Mouse (Mus musculus) lung, postnatal 14 days (tissue): ENCODE measurements around the gene Ahrr.
A peak's percentile ranks its signal among the peaks of the same experiment; 100 is the strongest.

Experiments used
- DNase-seq: peaks from one replicate; pipeline ENCODE4 v3.0.0; 2021

Ahrr gene

DNA sequence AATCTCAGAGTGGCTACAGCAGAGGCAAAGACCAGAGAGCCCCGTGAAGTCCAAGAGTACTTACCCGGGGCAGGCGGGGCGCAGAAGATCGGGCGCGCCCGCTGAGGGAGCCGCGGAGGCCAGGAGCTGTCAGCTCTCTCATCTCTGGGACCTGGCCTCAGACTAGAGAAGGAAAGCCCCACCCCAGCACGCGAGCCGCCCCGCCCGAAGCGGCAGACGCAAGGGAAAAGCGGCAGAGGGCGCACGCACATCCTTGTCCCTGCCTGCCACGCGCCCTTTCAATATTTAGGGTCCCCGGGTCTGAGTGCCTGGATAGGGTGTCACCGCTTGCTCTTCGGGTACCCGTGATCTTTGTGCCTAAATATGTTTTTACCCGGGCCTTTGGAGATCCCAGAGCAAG is at the start of gene Ahrr:
TSS of gene Ahrr (minus strand) at position 165 of the 400 bp plus-strand sequence.
- DNase-seq: peak; percentile 54

DNA sequence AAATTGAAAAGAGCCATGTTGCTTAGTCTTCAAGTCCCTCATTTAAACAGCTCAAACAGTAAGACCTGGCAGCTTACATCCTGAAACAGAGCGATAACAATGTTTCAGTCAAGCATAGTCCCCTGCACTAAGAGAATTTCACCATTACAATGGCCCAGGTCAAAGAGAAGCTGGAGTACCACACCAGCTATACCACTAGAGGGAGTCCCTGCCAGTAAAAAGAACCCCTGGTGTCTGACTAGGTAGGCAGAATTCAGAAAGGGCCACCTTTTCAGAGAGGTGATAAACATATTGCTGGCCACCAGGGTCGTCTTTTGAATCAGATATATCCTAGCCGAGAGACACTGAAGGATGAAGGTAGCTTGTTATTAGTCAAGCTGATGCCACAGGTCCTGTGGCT is 48.9 kb upstream of the Ahrr start:
- DNase-seq: peak; percentile 59

DNA sequence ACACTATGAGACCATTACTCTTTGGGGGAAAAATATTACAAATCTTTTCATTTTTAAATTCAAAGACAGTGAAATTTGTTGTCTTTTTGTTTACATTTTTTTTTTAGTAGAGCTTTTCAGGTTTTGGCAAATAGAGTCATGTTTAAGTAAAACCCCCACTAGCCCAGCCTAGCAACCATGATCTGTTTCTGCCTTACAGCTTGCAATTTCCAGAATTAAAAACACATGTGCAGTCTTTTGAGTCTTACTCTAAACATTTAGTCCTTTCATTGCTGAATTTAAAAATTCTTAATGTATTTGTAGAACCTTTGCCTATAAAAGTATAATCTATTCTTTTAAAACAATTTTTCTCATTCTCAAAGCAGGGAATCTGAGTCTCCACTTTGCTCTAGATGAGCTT is 37.2 kb upstream of the Ahrr start:
- DNase-seq: no peak

DNA sequence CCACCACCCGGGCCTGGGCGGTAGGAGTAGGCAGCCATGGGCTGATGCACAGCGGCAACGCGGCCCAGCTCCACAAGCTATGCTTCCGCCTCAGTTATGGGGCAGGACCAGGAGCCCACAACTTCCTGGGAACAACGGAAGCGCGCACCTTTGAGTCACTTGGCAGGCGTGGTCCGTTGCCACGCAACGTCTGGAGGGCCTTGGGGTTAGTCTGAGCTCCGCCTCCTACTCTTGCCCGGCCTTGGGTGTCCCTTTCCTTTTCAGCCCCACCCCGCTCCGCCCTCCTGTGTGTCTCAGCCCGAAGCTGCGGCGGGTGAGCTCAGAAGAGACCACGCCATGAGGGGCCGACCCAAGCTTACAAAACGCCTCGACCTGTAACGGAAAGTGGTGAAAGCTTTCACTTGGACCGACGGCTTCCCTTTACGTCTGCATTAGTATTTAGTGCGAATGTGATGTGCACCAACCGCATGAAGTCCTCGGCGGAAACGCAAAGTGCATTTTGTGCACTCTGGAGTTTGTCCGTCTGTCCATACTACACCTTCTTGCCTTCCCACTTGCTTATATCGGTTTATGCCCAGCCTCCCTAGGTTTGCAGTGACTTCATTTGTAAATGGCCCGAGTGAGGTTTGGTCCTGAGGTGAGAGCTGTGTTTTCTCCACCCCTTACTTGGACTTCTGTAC is 25.2 kb upstream of the Ahrr start, which contains the start of gene Pdcd6:
TSS of gene Pdcd6 (minus strand) at position 411 of the 680 bp plus-strand sequence.
- DNase-seq: peak; percentile 93

DNA sequence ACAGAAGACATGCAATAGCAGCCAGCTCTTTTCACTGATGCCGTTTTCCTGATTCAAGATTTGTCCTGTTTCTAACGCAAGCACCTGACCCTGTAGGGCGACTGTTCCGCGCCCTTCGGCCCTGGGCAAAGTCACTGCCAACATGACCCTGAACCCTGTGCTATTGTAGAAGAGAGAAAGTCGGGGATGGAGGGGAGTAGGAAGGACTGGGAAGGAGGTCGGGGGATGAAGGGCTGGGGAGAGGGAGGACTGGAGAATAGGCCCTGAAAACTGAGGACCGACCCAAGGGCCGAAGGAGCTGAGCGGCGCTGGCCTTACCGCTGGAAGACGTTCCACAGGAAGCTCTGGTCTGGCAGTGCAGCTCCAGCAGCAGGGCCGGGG is 24.6 kb upstream of the Ahrr start:
- no peak for DNase-seq

DNA sequence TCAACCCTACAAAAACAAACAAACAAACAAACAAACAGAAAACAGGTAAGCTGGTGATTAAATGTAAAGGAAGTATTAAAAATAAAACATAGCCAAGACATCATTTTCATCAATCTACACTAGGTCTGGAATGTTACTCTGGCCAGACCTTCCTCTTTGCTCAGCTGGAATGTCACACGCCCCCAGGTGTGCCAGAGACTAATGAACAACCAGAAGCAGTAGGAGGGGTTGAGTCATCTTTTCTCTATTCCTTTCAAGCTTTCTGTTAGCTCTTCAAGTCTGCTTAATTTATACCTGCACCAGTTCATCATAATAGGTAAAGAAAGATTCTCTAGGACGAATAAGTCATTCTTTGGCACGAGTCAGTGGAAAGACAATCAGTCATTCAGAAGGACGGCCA is 24.3 kb upstream of the Ahrr start:
- no peak for DNase-seq

DNA sequence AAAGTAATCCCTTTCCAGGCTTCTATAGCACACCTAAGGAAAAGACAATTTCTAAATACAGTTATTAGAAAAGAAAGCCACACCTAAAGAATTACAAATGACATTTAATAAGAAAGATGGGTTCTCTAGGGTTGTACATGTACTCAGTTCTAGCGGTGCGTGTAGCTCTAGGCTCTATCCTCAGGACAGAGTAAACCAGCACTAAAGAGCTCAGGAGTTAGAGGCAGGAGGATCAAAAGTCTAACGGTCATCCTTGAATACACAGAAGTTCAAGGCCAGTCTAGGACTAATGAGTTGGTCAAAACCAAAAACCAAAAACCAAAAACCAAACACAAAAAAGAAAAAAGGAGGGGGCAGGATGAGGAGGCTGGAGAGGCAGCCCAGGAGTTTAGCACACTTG is 22.5 kb upstream of the Ahrr start:
- DNase-seq: no peak

DNA sequence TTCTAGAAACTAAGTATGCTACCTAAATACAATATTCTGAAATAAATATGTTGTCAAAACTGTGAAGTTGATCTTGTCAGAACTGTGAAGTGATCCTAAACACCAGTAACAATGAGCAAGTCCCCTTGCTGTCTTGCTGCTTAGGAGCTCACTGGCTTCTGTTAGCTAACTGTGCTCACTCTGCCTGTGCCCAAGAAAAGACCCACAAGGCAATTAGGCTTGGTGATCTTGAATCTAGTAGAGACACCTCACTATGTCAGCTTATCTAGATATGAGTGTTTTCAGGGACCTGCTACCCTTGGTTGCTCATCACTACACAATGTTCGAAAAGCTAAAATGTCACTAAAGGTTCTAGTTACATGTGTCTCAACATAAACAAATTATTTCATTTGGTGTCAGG is 13.6 kb upstream of the Ahrr start:
- no peak for DNase-seq

DNA sequence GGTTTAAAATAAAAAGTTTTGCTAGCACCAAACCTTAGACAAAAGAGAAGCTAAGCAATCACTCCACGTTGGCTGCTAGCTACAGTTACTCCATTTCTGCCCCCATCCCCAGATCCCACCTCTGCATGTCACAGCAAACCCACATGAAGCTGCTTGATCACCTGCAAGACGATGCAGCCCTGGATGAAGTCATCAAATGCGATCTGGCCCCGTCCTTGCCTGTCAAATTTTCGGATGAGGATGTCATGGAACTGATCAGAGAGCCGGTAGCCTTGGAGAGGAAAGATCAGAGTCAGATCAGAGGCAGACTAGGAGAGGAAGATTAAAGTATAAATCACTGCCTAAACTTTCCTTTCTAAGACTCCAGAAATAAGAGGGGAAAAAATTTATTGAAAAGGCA is 13.2 kb upstream of the Ahrr start:
- DNase-seq: no peak

DNA sequence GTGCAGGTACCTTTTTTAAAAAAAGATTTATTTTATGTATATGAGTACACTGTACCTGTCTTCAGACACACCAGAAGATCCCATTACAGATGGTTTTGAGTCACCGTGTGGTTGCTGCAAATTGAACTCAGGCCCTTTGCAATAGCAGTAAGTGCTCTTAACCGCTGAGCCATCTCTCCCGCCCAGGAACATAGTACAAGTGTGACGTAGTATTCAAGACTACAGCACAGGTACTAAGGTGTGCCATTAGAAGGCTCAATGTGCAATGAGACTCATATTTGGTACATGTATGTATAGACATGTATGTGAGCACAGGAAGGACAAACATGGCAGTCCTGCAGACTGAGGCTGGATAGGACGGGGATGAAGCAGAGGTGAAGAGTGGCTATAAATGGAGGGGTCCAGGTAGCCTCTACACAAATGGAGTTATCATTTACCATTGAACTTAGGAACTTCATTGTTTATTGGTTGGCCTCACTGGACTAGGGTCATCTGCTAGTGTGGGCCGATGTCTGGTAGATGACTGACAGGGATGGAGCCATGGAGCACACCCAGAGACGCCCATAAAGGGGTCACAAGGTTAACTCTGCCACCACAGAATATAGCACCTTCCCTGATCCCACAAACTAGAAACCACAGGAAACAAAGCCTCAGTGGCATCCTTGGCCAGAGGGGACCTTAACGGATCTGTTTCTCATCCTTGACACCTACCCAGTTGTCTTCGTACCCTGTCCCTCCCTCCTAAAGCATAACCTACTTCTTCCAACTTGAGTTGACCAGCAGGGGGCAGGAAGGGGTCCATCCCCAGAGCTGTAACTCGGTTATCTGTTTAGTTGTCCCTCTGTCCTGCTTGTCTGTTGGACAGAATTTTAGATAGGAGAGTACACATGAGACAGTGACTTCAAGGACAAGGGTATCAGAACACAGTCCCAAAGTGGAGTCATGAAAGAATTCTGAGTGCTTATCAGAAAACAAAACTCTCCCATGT is 10.2 kb upstream of the Ahrr start:
- DNase-seq: no peak

DNA sequence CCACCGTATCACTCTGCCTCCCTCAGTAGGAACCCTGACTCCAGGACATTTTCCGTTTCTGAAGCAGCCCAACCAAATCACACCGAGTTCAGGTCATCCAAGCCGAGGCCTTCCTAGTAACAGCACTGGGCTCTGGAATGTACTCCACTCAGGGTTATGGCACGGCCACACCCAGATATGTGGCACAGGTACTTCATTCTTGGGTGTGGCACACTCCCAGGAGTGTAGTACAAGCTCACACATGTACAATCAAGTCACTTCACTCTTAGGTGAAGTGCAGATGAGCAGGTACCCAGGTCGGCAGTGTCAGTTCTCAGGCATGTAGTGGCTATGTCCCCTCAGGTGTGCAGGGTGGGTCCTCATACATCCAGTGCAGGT is 9.5 kb upstream of the Ahrr start:
- DNase-seq: peak; percentile 8

DNA sequence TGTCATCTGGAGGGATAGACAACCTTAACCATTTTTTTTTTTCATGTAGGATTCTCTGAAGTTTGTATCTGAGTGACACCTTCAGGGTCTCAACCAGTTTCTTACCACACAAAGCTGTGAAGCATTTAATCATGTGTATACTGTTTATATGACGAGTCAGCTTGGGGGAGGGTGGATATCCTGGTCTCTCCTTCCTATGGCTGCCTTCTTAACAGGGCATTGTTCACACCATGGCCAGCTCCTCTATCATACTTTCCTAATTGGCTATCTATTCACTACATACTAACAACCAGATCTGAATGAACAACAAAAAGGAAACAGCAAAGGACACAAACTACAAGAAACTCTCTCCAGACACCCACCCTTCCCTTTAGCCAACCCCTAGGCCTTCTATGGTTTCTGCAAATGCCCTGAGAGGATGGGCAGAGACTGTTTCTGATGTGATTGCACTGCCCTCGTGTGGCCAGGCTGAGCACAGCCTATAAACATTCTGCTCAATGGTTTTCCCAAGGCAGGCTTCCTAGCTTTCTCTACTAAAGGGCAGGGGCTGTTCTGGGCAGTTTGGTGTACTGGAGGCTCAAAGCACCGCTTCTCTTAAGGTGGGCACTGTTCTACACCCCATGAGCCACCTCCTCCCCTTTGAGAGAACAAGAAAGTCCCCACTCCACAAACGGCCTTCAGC is 8.9 kb upstream of the Ahrr start:
- DNase-seq: peak; percentile 69

DNA sequence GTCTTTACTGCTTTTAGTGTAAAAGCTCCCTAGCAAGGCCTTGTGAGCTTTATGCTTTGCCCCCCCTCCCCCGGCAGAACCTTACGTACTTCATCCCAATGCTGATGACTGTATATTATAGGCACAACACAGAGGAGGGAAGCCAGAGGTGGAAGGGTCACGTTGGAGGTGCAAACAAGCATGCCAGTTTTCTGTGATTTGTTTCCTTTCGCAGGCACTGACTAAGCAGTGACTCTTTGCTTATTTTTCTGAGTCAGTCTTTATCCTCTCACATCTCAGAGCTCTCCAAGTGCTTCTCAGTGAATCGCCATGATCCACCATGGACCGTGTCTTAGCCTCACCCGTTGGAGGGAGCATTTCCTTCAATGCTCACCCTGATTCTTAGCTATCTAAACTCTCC is 4.2 kb upstream of the Ahrr start:
- DNase-seq: no peak

DNA sequence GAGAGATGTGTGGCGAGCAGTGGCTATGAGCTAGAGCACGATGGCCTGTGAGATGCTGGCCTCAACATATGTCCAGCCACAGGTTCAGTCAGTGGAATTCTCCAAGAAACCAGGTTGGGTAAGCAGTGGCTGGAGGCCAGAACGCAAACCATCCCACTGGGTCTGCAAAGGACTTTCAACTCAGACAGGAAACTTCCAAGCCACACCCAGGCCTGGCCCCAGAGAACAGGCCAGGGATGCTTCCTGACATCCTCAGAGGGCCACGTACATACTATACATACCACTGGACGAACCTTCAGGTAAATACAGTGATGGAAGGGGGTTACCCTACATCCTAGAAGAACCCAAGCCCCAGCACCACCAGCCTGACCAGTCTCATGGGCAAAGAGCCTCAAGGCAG is 2.5 kb downstream of the Ahrr start:
- no peak for DNase-seq

DNA sequence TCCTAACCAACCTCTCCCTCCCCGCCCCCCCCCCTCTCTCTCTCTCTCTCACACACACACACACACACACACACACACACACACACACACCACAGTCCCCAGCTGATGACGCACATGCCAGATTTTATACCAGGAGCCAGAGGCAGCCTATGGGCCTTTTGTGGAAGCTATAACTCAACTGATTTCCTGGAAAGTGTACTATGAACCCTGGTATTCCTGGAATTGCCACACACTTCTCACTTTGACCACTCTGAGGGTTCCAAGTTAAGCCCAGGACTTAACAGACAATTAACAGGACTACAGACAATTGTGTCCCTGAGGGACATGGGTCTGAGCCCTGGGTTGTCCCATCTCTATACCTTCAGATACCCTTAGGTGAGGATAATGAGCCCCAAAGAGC is 9.8 kb downstream of the Ahrr start:
- DNase-seq: no peak

DNA sequence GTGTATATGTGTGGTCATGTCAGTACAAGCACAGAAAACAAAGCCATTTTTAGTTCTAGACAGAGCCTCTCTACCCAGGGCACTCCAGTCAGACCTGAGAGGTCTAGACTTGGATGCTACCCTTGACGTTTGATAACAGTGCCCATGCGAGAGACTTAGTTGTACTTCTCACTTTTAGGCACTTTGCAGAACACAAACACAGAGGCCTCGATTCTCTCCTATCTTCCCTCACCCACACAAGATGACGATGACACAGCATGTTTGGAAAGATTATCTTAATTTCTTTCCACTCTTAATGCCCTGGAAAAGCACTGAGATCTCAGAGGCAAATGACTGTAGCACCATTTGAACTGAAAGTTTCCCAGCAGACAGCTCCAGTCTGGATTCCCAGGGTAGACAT is 16.4 kb downstream of the Ahrr start:
- no peak for DNase-seq

DNA sequence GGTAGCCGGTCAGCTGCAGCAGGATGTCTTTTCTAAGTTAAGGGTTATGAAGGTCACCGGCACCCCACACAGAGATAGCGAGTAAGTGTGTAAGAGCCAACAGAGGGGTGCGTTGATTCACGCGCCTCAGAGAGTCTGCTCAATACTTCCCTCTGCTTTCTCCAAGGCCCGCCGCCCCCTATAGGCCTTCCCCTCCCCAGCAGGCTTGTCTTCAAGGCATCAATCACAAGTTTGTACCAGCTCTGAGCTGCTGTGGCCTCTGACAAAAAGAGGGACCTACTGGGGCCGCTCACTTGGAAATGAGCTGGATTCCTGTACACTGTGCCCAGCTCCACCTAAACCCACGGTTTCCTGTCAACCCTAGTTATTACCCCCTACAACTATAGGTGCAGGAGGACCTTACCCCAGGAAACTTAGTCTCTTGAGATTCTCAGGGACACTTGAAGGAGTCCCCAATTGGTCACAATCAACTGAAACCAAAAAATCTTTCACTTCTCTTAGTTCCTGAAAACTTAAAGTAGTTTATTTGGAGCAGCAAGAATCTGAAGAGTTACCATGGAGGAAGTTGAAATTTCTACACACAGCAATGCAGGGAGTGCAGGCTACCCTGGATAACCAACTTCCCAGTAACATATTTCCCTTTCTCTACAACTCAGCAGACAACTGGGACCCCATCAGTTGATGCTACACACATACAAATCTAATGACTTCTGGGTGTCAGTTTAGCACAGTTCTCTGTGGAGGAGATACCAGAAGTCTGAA is 31.7 kb downstream of the Ahrr start:
- DNase-seq: peak; percentile 44

DNA sequence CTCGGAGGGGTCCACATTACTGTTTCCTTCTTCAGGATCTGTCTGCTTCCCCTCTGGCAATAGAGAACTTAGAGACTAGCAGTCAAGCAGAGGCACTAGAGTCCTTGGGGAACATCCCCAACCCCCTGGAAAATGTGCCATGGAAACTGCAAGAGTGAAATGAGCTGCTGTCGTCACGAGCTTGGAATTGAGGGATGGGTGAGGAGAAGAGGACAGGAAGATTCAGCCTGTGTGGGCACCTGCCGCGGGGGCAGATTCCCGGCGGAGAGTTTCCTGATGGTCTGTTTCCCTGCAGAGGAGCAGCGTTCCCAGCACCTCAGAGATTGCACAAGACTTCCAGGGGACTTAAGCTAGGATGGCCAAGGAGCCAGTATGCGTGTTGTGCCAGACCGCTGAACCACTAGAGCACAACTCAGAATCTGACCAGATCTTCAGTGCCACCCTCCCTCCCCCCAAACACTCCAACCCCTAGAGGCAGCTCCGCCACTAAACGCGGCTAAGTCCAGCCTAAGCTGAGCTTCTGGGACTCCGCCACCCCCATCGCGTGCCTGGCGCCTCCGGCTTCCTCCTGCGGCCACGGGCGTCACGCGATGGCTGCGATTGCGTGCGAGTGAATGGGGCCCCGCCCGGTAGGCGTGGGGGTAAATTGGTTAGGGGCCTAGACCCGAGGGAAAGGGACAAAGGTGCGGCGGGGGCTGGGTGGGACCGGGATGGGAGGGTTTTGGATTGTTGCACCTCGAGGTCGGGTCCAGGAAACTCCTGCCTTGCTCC is 32.5 kb downstream of the Ahrr start:
- DNase-seq: peak; percentile 64

DNA sequence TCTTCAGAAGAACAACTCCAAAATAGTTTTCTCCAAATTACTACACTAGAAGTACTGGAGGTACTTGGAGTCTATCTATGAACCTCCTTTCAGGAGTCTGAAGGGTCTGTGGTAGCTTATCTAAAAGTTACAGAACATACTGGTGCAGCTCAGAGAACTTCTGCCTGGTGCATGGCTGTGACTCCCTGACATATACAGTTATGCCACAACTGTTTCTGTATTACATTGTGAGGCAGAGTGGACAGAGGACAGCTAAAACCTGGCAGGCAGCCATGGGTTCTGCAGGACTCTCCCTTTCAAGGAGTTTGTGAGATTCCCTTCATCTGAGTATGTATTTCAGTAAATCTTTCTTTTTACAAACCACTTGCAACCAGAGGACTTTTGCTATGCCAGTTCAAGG is 45.6 kb downstream of the Ahrr start:
- DNase-seq: no peak

DNA sequence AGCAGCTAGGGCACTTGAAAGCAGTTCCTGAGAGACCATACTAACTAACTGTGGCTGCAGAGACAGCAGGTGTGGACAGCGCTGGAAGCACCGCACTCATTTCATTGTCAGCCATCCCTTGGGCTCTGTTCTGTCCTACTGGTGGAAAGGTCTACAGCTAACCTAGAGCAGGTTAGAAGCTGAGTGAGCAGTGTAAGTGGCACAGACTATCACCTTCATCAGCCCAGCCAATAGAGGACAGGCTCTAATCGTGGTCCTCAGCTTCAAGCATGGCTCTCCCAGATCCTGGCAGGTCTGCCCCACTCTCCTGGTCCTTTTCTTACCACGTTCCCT is 46.3 kb downstream of the Ahrr start:
- no peak for DNase-seq

DNA sequence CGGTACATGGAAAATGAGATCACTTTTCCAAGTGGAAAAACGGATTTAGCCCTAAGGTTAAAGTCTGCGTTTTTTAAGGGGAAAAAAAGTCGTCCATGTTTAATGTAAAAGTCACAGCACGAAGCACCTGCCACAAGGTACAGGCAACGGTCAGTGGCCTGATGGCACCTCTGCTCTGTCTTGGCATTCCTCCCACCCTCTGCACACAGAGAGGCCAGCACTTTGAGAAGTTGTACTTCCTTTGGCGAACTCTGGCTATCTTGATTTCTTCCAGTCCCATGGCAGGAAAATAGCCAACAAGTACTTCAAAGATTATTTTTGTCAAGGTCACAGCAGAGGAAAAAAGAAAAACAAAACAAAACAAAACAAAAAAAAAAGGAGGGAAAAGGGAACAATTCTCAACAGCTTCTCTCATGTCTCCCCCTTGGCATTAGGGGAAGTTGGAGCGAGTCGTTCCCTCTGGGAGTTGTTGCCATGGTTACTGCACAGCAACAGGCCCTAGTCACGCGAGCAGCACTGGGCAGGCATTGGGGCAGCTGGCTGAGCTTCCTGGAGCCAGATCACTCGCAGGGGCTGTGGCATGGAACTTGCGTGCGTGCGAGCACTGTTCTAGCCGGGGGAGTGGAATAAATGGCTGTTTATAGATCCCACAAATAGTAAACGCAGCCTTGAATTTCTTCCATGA is 46.8 kb downstream of the Ahrr start:
- peak; percentile 63 for DNase-seq

DNA sequence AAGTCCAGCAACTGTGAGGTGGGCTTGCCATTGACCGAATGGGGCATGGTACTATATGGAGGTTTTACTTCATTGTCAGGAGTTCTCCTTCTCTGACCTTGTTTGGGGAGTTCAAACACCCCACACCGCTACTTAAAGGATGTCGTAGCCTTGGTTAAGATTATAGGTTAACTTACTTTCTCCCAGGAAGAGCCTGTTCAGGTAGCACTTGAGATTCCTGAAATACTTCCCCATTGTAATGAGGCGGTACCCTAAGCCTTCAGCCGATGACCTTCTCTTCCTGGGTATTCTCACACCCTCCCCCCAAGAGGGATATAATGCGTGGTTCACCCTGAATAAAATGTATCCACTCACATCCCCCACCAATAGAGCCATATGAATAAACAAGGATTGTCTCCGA is 54.6 kb downstream of the Ahrr start:
- DNase-seq: no peak
